Mouse (Mus musculus): Measurements from ENCODE around the gene Mcpt9. TPM values are rescaled to one million over a fixed set of nuclear protein-coding genes. Genes with fewer than 3 reads are reported as not detected.
"Not testable (repeated sequence)": the region's sequence is repeated elsewhere in the genome, so short reads cannot be mapped to it uniquely, and the experiment has no call there.

Gene Mcpt9
- total and polyA plus RNA-seq, 2 experiments, result not detected

GRCm38 (mm10) chr14:56019446-56019845 lies 10.8 kb downstream of the Mcpt9 start:
- Histone ChIP-seq H3K27ac (replicated peaks; ENCODE audit: insufficient read depth, low read depth, low read length) (no peak overlapping the region), H3K79me2 (ENCODE audit: control insufficient read depth, insufficient read depth, low read length) (no peaks in the 10 kb centered on the region), H3K36me3 (ENCODE audit: control insufficient read depth, insufficient read depth, low read length) (no peaks in the 10 kb centered on the region), H3K9ac (ENCODE audit: low read depth, low read length) (no peak overlapping the region), H3K4me1 (ENCODE audit: control insufficient read depth, insufficient read depth, low read length) (no peaks in the 10 kb centered on the region), H3K27me3 (ENCODE audit: control insufficient read depth, insufficient read depth, low read length) (no peaks in the 10 kb centered on the region), H3K4me3 (ENCODE audit: insufficient read depth, low read depth, low read length) (no peak overlapping the region)
- no peak for DNase-seq (ENCODE audit: extremely low read depth, low read depth, low spot score)
- 38% methylated on average over 1 of the region's 1 CpGs for WGBS
- TF ChIP-seq CTCF (IDR thresholded peaks at IDR 0.05; ENCODE audit: low read depth, low read length) (no peak), POLR2A (IDR thresholded peaks at IDR 0.05; ENCODE audit: extremely low read depth, insufficient read depth, low read length) (no peak)

DNA sequence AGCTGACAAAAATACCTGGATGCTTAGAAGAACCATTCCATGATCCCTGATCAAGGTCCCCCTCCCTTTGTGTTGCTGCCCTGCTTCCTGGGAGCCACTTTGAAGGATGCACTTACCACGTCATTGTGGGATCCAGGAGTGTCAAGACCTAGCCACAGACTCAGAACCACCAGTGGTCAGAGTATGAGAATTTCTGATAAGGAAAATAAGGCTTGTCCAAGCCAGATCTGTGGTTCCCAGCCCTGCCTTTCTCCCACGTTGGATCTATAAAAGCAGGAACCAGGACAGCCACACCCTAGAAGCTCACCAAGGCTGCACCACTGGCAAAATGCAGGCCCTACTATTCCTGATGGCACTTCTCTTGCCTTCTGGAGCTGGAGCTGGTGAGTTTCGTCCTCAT lies 12.6 kb downstream of the Mcpt9 start, which contains the start of gene Mcpt1:
TSS of gene Mcpt1 (plus strand) at position 301 of the 400 bp plus-strand sequence.
- 68% methylated on average over 3 of the region's 3 CpGs for WGBS
- H3K4me3 ChIP-seq (ENCODE audit: insufficient read depth, low read depth, low read length); H3K27ac ChIP-seq (replicated peaks; ENCODE audit: insufficient read depth, low read depth, low read length); H3K4me1 ChIP-seq (ENCODE audit: control insufficient read depth, insufficient read depth, low read length); H3K27me3 ChIP-seq (ENCODE audit: control insufficient read depth, insufficient read depth, low read length); H3K79me2 ChIP-seq (ENCODE audit: control insufficient read depth, insufficient read depth, low read length); DNase-seq (ENCODE audit: extremely low read depth, low read depth, low spot score); H3K9ac ChIP-seq (ENCODE audit: low read depth, low read length); H3K36me3 ChIP-seq (ENCODE audit: control insufficient read depth, insufficient read depth, low read length): not testable (repeated sequence)

DNA sequence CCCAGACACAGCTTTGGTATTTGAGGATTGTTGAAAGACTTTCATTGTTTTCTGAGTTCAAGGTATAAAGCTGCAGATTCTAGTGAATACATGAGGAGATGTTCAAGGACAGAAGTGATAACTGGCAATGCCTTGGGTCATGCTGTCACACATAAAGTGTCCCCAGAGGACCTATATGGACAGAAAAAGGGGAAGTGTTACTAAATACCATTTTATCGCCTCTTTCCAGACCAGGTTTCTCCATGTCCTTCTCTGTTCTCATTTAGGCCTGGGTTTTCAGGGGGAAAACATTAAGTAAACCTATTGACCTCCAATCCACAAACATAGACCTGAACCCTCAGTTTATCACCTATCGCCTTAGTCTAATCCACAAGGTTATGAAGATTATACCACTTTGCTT lies 16.4 kb downstream of the Mcpt9 start:
- Histone ChIP-seq H3K79me2 (ENCODE audit: control insufficient read depth, insufficient read depth, low read length) (no peaks in the 10 kb centered on the region), H3K27ac (replicated peaks; ENCODE audit: insufficient read depth, low read depth, low read length) (no peak overlapping the region), H3K4me1 (ENCODE audit: control insufficient read depth, insufficient read depth, low read length) (no peaks in the 10 kb centered on the region), H3K9ac (ENCODE audit: low read depth, low read length) (no peak overlapping the region), H3K36me3 (ENCODE audit: control insufficient read depth, insufficient read depth, low read length) (no peaks in the 10 kb centered on the region), H3K27me3 (ENCODE audit: control insufficient read depth, insufficient read depth, low read length) (no peaks in the 10 kb centered on the region), H3K4me3 (ENCODE audit: insufficient read depth, low read depth, low read length) (no peak overlapping the region)
- no peak for DNase-seq (ENCODE audit: extremely low read depth, low read depth, low spot score)
- 95% methylated on average over 2 of the region's 2 CpGs for WGBS
- no peak for TF ChIP-seq CTCF (IDR thresholded peaks at IDR 0.05; ENCODE audit: low read depth, low read length)
- no peak for TF ChIP-seq POLR2A (IDR thresholded peaks at IDR 0.05; ENCODE audit: extremely low read depth, insufficient read depth, low read length)

GRCm38 (mm10) chr14:56013147-56013546 lies 17.1 kb downstream of the Mcpt9 start:
- 76% methylated on average over 3 of the region's 3 CpGs for WGBS
- no peak for TF ChIP-seq POLR2A (IDR thresholded peaks at IDR 0.05; ENCODE audit: extremely low read depth, insufficient read depth, low read length)
- no peak for TF ChIP-seq CTCF (IDR thresholded peaks at IDR 0.05; ENCODE audit: low read depth, low read length)
- DNase-seq (ENCODE audit: extremely low read depth, low read depth, low spot score), result no peak
- H3K4me3 ChIP-seq (ENCODE audit: insufficient read depth, low read depth, low read length), result no peak overlapping the region
- H3K27me3 ChIP-seq (ENCODE audit: control insufficient read depth, insufficient read depth, low read length), result no peaks in the 10 kb centered on the region
- H3K9ac ChIP-seq (ENCODE audit: low read depth, low read length), result no peak overlapping the region
- no peaks in the 10 kb centered on the region for H3K79me2 ChIP-seq (ENCODE audit: control insufficient read depth, insufficient read depth, low read length)
- H3K27ac ChIP-seq (replicated peaks; ENCODE audit: insufficient read depth, low read depth, low read length), result no peak overlapping the region
- H3K4me1 ChIP-seq (ENCODE audit: control insufficient read depth, insufficient read depth, low read length), result no peaks in the 10 kb centered on the region
- H3K36me3 ChIP-seq (ENCODE audit: control insufficient read depth, insufficient read depth, low read length), result no peaks in the 10 kb centered on the region

GRCm38 (mm10) chr14:55987464-55987863 lies 42.8 kb downstream of the Mcpt9 start:
- not testable (repeated sequence) for H3K79me2 ChIP-seq (ENCODE audit: control insufficient read depth, insufficient read depth, low read length); H3K36me3 ChIP-seq (ENCODE audit: control insufficient read depth, insufficient read depth, low read length); DNase-seq (ENCODE audit: extremely low read depth, low read depth, low spot score); H3K4me3 ChIP-seq (ENCODE audit: insufficient read depth, low read depth, low read length); H3K27me3 ChIP-seq (ENCODE audit: control insufficient read depth, insufficient read depth, low read length); H3K27ac ChIP-seq (replicated peaks; ENCODE audit: insufficient read depth, low read depth, low read length); H3K9ac ChIP-seq (ENCODE audit: low read depth, low read length); H3K4me1 ChIP-seq (ENCODE audit: control insufficient read depth, insufficient read depth, low read length)
- 68% methylated on average over 2 of the region's 3 CpGs for WGBS

Other genes starting within 250 kb of the Mcpt9 start
- gene Adcy4, start 246.4 kb downstream of the Mcpt9 start, total RNA-seq (2014; rRNA removed), result 2.4 and 3.6 TPM in 2 replicates
- 3.3 and 4.5 TPM in 2 replicates for gene Adcy4, start 246.4 kb downstream of the Mcpt9 start, polyA plus RNA-seq (2012; rRNA removed)
- gene Ripk3, start 241.6 kb downstream of the Mcpt9 start, total RNA-seq (2014; rRNA removed), result 0.94 and 1.8 TPM in 2 replicates
- 1.4 and 4.0 TPM in 2 replicates for gene Ripk3, start 241.6 kb downstream of the Mcpt9 start, polyA plus RNA-seq (2012; rRNA removed)
- 0.18 and 0.60 TPM in 2 replicates for gene Nfatc4, start 207.4 kb downstream of the Mcpt9 start, total RNA-seq (2014; rRNA removed)
- gene Nfatc4, start 207.4 kb downstream of the Mcpt9 start, polyA plus RNA-seq (2012; rRNA removed), result 0.30 and 0.43 TPM in 2 replicates
- 0.65 and 0.81 TPM in 2 replicates for gene Nynrin, start 176.5 kb downstream of the Mcpt9 start, total RNA-seq (2014; rRNA removed)
- gene Nynrin, start 176.5 kb downstream of the Mcpt9 start, polyA plus RNA-seq (2012; rRNA removed), result 0.66 and 0.71 TPM in 2 replicates
- 0.18 and 0.34 TPM in 2 replicates for gene Cbln3, start 146.1 kb downstream of the Mcpt9 start, total RNA-seq (2014; rRNA removed)
- 0.49 and 0.64 TPM in 2 replicates for gene Cbln3, start 146.1 kb downstream of the Mcpt9 start, polyA plus RNA-seq (2012; rRNA removed)
- gene Khnyn, start 145.5 kb downstream of the Mcpt9 start, total RNA-seq (2014; rRNA removed), result 29.8 and 32.5 TPM in 2 replicates
- gene Khnyn, start 145.5 kb downstream of the Mcpt9 start, polyA plus RNA-seq (2012; rRNA removed), result 13.3 and 15.4 TPM in 2 replicates
- 7.0 and 10.4 TPM in 2 replicates for gene Sdr39u1, start 130.2 kb downstream of the Mcpt9 start, total RNA-seq (2014; rRNA removed)
- 13.4 and 16.1 TPM in 2 replicates for gene Sdr39u1, start 130.2 kb downstream of the Mcpt9 start, polyA plus RNA-seq (2012; rRNA removed)
- not detected in 2 replicates for gene Cma1, start 85.8 kb downstream of the Mcpt9 start, total RNA-seq (2014; rRNA removed)
- not detected in 2 replicates for gene Cma1, start 85.8 kb downstream of the Mcpt9 start, polyA plus RNA-seq (2012; rRNA removed)
- not detected in 2 replicates for gene Cma2, start 79.5 kb downstream of the Mcpt9 start, total RNA-seq (2014; rRNA removed)
- gene Cma2, start 79.5 kb downstream of the Mcpt9 start, polyA plus RNA-seq (2012; rRNA removed), result not detected in 2 replicates
- gene Mcpt1, start 12.5 kb downstream of the Mcpt9 start, total RNA-seq (2014; rRNA removed), result not detected in 2 replicates
- gene Mcpt1, start 12.5 kb downstream of the Mcpt9 start, polyA plus RNA-seq (2012; rRNA removed), result not detected in 2 replicates
- not detected in 2 replicates for gene Mcpt2, start 11.5 kb upstream of the Mcpt9 start, total RNA-seq (2014; rRNA removed)
- gene Mcpt2, start 11.5 kb upstream of the Mcpt9 start, polyA plus RNA-seq (2012; rRNA removed), result not detected in 2 replicates
- gene Mcpt4, start 31.8 kb upstream of the Mcpt9 start, total RNA-seq (2014; rRNA removed), result not detected in 2 replicates
- gene Mcpt4, start 31.8 kb upstream of the Mcpt9 start, polyA plus RNA-seq (2012; rRNA removed), result not detected in 2 replicates
- gene Mcpt8, start 54.8 kb upstream of the Mcpt9 start, total RNA-seq (2014; rRNA removed), result not detected in 2 replicates
- not detected in 2 replicates for gene Mcpt8, start 54.8 kb upstream of the Mcpt9 start, polyA plus RNA-seq (2012; rRNA removed)
- not detected in 2 replicates for gene Ctsg, start 72.1 kb upstream of the Mcpt9 start, total RNA-seq (2014; rRNA removed)
- not detected in 2 replicates for gene Ctsg, start 72.1 kb upstream of the Mcpt9 start, polyA plus RNA-seq (2012; rRNA removed)
- gene Gzme, start 90.1 kb upstream of the Mcpt9 start, total RNA-seq (2014; rRNA removed), result not detected in 2 replicates
- gene Gzme, start 90.1 kb upstream of the Mcpt9 start, polyA plus RNA-seq (2012; rRNA removed), result not detected in 2 replicates
- not detected in 2 replicates for gene Gzmd, start 102.1 kb upstream of the Mcpt9 start, total RNA-seq (2014; rRNA removed)
- gene Gzmd, start 102.1 kb upstream of the Mcpt9 start, polyA plus RNA-seq (2012; rRNA removed), result not detected in 2 replicates
- not detected in 2 replicates for gene Gzmg, start 129.1 kb upstream of the Mcpt9 start, total RNA-seq (2014; rRNA removed)
- not detected in 2 replicates for gene Gzmg, start 129.1 kb upstream of the Mcpt9 start, polyA plus RNA-seq (2012; rRNA removed)
- gene Gzmn, start 144.1 kb upstream of the Mcpt9 start, total RNA-seq (2014; rRNA removed), result not detected in 2 replicates
- gene Gzmn, start 144.1 kb upstream of the Mcpt9 start, polyA plus RNA-seq (2012; rRNA removed), result not detected in 2 replicates
- gene Gzmf, start 180.9 kb upstream of the Mcpt9 start, total RNA-seq (2014; rRNA removed), result not detected in 2 replicates
- not detected in 2 replicates for gene Gzmf, start 180.9 kb upstream of the Mcpt9 start, polyA plus RNA-seq (2012; rRNA removed)
- gene Gzmc, start 204.2 kb upstream of the Mcpt9 start, total RNA-seq (2014; rRNA removed), result 0.28 TPM in 1 of 2 replicates, not detected in the other
- gene Gzmc, start 204.2 kb upstream of the Mcpt9 start, polyA plus RNA-seq (2012; rRNA removed), result not detected in 2 replicates
- 0.34 and 1.0 TPM in 2 replicates for gene Gzmb, start 231.8 kb upstream of the Mcpt9 start, total RNA-seq (2014; rRNA removed)
- 0.27 and 0.49 TPM in 2 replicates for gene Gzmb, start 231.8 kb upstream of the Mcpt9 start, polyA plus RNA-seq (2012; rRNA removed)

All from liver, adult 2 months (tissue).